Mouse (Mus musculus) naive thymus-derived CD4-positive, alpha-beta T cell, adult 2 months (primary cell): ENCODE results near the gene Srpk1.
A peak's percentile ranks its signal among the peaks of the same experiment; 100 is the strongest.

Experiments used
- DNase-seq: peaks from one replicate; pipeline ENCODE4 v3.0.0-alpha.2; 2011; ENCODE audit warnings: low read depth

Srpk1 gene

DNA sequence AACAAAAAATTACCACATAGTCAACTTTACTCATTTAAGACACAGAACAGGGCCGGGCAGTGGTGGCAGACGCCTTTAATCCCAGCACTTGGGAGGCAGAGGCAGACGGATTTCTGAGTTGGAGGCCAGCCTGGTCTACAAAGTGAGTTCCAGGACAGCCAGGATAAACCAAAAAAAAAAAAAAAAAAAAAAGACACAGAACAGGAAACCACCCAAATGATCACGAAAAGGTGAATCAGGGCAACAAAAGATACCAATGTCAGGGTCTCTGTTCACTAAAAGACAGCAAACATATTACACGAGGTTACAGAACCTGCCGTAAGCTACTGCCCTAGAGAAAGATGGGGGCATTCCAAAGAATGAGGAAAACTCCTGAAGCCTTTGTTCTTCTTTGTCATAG, 9.4 kb downstream of the Srpk1 start:
- peak; percentile 46 for DNase-seq

- DNase-seq = peak; percentile 92
These were observed 9.9 kb downstream of the Srpk1 start for GRCm38 (mm10) chr17:28612603-28613002.

GRCm38 (mm10) chr17:28609543-28609942, 13.0 kb downstream of the Srpk1 start:
- no peak for DNase-seq

DNA sequence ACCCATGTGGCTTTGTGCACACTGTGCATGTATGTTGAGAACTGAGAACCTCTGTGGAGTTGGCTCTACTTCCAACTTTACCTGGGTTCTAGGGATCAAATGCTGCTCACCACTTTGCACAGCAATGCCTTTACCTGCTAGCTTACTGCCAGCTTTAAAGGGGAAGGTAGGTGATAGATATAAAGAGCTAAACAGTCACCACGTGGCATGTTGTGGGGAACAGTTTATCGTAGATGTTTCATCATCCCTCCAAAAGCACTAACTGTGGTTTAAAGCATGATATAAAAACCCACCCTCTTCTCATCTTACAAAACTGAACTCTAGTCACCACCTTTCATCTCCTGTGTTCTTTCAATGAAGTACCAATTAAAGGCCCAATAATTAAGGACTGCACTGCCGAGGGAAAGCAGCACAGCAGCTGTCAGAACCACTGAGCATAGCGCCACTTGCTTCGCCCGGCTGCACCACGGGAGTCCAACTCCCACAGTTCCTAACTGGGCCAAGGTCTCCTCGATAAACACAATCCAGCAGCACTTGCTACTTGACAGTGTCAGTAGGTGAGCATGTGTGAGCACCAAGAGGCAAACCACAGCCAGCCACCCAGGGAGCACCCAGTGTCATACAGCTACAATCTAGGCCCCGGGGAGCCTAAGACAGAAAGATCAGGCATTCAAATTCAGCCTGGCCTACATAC, 20.8 kb downstream of the Srpk1 start:
- DNase-seq = no peak

GRCm38 (mm10) chr17:28600780-28601179, 21.7 kb downstream of the Srpk1 start:
- peak; percentile 55 for DNase-seq

DNA sequence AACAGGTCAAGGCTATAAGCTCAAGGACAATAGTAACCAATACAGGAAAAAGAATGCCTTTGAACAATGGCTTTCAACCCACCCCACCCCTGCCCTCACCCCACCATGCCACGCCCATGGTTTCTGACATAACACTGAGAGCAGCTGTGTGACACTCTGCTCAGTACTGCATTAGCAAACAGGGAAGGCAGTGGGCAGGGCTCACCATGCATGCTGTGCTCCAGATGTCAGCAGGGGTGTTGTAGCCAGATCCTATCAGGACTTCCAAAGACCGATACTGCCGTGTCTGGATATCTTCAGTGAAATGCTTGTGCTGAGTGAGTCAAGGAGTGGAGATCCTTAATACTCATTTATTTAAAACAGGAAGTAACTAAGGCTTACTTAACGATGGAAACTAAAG, 28.5 kb downstream of the Srpk1 start:
- no peak for DNase-seq

DNA sequence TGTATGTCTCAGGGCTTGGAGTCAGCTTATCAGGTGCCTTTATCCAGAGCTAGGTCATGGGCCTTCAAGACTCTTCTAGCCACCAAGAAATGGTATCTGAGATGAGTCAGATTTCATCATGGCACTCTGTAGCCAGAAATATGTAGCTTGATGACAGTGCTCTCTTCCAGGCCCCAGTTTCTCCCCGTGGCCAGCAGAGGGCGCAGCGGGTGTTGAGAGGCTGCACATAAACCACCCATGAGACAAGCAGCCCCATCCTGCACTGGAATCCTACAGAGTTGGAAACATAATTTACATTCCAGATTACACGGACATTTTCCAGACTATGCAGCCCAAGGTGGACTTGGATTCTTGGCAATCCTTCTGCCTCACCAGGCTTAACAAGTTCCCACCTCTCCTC, 29.5 kb downstream of the Srpk1 start:
- DNase-seq = peak; percentile 88

- no peak for DNase-seq
These were observed 31.0 kb downstream of the Srpk1 start for GRCm38 (mm10) chr17:28591476-28591875.

GRCm38 (mm10) chr17:28590596-28590995, 31.9 kb downstream of the Srpk1 start:
- no peak for DNase-seq

DNA sequence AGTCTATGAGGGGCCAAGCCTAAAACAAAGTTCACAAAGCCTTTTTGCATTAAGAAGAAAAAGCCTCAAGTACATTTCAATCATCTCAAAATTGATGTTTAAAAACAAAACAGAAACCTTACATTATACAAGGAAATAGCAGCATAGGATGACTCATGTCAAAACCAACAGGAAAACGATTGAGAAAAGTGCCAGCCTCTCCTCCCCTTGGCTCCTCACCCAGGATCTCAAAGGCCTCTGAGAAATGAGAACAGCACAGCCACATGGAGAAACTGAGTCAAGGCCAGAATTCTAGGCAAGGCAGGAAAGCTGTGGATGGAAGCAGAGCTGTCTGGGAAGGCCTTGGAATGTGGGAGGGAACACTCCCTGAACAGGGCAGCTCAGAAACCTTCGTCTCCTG, 33.9 kb downstream of the Srpk1 start:
- DNase-seq = no peak

- no peak for DNase-seq
These were observed 36.0 kb downstream of the Srpk1 start for GRCm38 (mm10) chr17:28586509-28586908.

DNA sequence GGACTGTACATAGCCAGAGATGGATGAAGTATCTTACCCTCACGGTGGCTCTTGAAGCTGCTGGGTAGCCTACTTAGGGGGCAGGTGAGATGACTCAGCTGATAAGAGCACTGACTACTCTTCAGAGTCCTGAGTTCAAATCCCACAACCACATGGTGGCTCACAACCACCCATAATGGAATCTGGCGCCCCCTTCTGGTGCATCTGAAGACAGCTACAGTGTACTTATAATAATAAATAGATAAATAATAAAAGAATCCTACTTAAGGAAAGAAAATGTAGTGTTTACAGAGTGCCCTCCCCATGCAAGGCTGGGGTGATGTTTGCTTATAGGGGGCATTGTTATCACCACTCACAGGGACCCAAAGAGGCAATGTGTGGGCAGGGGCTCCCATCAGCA, 41.5 kb downstream of the Srpk1 start:
- DNase-seq = no peak

DNA sequence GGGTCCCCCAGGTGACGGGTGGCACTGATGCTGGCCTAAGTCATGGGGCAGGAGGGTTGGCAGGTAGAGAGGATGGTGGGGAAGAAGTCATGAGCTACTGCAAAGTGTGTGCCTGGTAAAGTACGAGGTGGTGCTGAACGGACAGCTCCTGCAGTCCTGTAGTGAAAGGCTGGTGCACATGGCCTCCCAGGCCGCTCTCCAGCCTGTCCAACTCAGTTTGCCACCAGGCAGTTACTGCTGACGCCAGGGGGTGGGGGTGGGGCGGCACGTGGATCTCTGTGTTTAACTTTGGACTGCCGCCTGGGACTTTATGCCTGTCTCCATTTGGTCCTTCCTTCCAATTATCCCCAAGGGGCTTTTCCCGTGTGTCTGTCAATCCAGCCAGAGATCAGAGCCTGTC, 42.1 kb downstream of the Srpk1 start:
- peak; percentile 59 for DNase-seq

GRCm38 (mm10) chr17:28575244-28576125, 47.0 kb downstream of the Srpk1 start, which contains the start of gene Lhfpl5:
TSS of gene Lhfpl5 (plus strand) at chr17:28575641.
- DNase-seq = peak; percentile 68

DNA sequence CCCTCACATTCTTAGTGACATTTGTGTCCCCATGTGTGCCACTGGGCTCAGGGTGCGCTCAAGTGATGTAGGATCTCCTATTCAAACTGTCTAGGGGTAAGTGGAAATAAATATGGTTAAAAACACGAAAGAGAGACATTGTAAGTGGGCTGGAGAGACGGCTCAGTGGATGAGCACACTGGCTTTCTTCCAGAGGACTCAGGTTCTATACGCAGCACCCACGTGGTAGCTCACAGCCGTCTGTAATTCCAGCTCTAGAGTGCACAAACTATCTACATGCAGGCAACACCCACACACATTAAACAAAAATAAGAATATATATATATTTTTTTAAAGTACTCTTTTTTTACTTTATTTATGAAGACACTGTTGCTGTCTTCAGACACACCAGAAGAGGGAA, 49.6 kb downstream of the Srpk1 start:
- DNase-seq = no peak

- DNase-seq = no peak
These were observed 50.0 kb downstream of the Srpk1 start for GRCm38 (mm10) chr17:28572521-28572920.

DNA sequence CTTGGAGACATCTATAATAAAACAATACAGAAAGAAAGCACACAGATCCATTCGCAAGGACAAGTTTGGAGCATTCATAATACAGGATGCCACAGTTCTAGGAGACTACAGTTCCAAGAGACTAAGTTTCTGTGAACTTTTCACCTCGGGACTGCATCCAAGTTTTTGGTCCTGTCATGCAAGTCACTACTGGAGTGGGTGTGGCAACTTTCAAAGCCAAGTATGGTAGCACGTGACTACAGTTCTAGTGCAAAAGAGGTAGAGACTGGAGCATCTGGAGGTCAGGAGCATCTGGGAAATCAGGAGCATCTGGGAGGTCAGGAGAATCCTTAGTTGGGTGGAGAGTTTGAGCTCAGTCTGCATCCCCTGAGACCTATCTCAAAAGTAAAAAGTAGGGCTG, 50.6 kb downstream of the Srpk1 start:
- no peak for DNase-seq

GRCm38 (mm10) chr17:28567541-28567940, 55.0 kb downstream of the Srpk1 start:
- DNase-seq = no peak

DNA sequence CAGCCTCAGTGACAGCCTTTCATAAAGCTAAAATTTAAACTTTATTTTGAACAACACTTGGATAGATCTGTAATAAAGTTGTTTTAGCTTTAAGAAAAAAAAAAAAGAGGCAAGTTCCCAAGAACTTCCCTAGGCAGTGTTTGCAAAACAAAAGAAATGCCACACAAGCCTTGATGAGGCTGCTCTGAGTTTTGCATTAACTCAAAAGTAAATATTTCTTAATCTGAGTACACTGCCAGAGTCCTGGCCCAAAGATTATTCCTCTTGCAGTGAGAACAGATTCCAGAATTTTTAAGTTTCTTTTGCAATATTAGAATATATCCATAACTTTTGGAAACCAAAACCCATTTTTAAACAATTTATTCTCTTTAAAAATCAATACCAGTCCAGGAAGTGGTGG, 57.3 kb downstream of the Srpk1 start:
- DNase-seq = no peak

GRCm38 (mm10) chr17:28561613-28562012, 60.9 kb downstream of the Srpk1 start:
- DNase-seq = no peak

DNA sequence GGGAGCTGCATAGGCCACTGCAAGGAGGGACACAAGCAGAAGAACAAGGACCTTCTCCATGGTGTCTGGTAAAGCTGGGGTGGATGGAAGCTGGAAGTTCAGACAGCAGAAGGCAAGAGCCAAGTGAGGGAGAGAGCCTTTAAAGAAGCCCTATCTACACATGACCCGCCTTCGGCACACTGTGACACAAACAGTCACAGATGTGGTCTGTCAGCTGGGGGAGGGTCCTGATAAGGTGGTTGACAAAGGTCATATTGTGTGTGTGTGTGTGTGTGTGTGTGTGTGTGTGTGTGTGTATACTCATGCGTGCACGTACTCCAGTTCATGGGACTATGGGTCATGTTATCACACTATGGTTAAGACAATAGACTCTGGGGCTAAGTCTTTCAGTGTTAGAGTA, 61.9 kb downstream of the Srpk1 start, which contains the start of gene Clps:
Gene Clps (minus strand): TSS at position 169 of the 400 bp plus-strand sequence.
- no peak for DNase-seq

DNA sequence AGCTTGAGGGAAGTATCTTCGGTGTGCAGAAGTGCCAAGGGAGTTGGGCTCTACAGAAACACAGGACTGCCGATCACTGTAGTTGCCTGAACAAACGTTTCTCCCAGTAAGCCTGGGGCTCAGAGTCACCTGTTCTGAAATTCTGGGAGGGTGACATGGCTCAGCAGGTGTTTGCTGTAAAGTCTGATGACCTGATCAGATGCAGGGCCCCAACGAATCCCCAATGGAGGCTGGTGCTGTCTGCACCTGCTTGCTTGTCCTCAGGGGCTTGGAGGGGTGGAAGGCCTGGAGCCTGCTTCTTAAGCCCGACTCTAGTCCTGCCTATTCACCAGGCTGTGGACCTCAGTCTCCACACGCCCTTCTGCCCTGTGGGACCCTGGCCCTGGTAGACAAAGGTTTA, 64.7 kb downstream of the Srpk1 start:
- no peak for DNase-seq
